Mouse (Mus musculus): Measurements from ENCODE around the gene Nid2. TPM values are rescaled to one million over a fixed set of nuclear protein-coding genes. Genes with fewer than 3 reads are reported as not detected.

The Nid2 gene
- total RNA-seq (2023), result 0.09 and 0.22 TPM in 2 replicates

GRCm38 (mm10) chr14:19751025-19751771 is at the start of gene Nid2:
Nid2 (plus strand) TSS chr14:19751265.

GRCm38 (mm10) chr14:19823321-19824142 is 72.5 kb downstream of the Nid2 start, which contains the start of gene Rtraf:
Rtraf (minus strand) TSS chr14:19823824.

Other genes starting within 250 kb of the Nid2 start
- gene Gm2244, start 201.3 kb upstream of the Nid2 start, total RNA-seq (2023), result not detected in 2 replicates
- not detected in 2 replicates for gene Gm2237, start 166.1 kb upstream of the Nid2 start, total RNA-seq (2023)
- gene Gm5458, start 148.7 kb upstream of the Nid2 start, total RNA-seq (2023), result not detected in 2 replicates
- 18.4 and 23.9 TPM in 2 replicates for gene Rtraf, start 72.6 kb downstream of the Nid2 start, total RNA-seq (2023)
- 120 and 131 TPM in 2 replicates for gene Gng2, start 226.4 kb downstream of the Nid2 start, total RNA-seq (2023)